Mouse (Mus musculus) layer of hippocampus, adult 2 months (tissue): ENCODE measurements around the gene Cog4. TPM values are rescaled to one million over a fixed set of nuclear protein-coding genes. Genes with fewer than 3 reads are reported as not detected.
"Not testable (repeated sequence)": the region's sequence is repeated elsewhere in the genome, so short reads cannot be mapped to it uniquely, and the experiment has no call there.

Source experiments
- DNase-seq, 2 experiments: peaks; one replicate each; pipeline ENCODE4 v3.0.0; 2022; ENCODE audit warnings: low spot score in 2 of 2
- H3K27ac ChIP-seq: fragments of 200-600 bp; 2 replicates; pipeline ENCODE4 v1.8.1; 2022
- H3K4me3 ChIP-seq: fragments of 200-600 bp; 2 replicates; pipeline ENCODE4 v1.8.1; 2022; ENCODE audit warnings: mild to moderate bottlenecking
- CTCF ChIP-seq: fragments of 200-600 bp; conservative IDR thresholded peaks from 2 replicates; pipeline ENCODE4 v1.8.1; 2022; ENCODE audit warnings: antibody characterized with exemption, mild to moderate bottlenecking, moderate library complexity
- total RNA-seq, 2 experiments: library from RNA; stranded (reverse); gene quantifications; 2 replicates each; pipeline ENCODE4 v1.2.3; 2021

Gene Cog4
- total RNA-seq, 2 experiments from 2014 or later: 61.4 to 64.0 TPM

DNA sequence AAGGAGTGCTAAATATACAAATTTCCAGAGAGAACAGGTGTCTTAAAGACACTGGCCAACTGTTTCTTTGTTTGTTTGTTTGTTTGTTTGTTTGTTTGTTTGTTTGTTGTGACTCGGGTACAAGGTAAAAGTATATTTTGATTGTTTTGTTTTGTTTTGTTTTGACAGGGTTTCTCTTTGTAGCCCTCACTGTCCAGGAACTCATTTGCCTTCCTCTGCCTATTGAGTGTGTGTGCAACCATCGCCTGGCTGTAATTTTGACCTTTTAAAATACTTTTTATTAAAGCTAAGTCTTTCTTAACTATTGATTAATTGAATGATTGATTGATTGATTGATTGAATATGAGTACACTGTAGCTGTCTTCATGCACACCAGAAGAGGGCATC lies 56.2 kb downstream of the Cog4 start:
- DNase-seq: no peak
- 0 out of 2 replicates have a peak overlapping the region, but pooled peaks have one; percentile 89 for H3K27ac ChIP-seq
- peak overlapping the region; percentile 74 for H3K4me3 ChIP-seq
- no peak for TF ChIP-seq CTCF

DNA sequence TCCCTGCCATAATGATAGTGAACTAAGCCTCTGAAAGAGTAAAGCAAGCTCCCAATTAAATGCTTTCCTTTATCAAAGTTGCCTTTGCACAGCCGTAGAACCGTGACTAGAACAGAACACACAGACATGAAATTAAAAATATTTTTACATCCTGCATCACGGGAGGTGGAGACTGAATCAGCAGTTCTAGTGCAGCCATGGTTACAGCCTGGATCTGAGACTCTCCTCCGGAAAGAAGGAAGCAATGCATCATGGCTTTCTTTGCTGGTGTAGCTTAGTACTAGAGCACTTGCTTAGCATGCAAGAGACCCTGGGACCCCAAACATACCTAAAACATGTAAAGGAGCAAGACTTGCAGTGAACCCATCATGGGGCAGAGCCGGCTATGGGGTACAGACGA lies 59.0 kb downstream of the Cog4 start:
- TF ChIP-seq CTCF: no peak
- DNase-seq: peak in 1 of 2 experiments; percentile 24
- Histone ChIP-seq H3K27ac (peak overlapping the region; percentile 82), H3K4me3 (no peak overlapping the region)

DNA sequence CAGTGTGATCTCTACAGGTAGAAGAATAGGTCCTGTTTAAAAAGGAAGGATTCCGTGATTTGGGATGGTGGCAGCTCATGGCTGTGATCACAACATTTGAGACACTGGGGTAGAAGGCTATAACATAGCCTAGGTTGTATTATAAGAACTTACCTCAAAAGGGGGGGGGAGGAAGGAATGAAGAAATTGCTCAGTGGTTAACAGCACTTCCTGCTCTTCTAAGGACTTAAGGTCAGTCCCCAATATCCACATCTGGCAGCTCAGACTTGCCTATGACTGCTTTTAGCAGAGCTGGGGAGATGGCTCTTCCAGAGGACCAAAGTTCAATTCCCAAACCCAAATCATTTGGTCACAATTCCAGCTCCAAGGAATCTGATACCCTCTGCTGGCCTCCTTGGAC lies 60.3 kb downstream of the Cog4 start:
- DNase-seq: no peak
- Histone ChIP-seq H3K4me3 (no peak overlapping the region), H3K27ac (no peak overlapping the region)
- TF ChIP-seq CTCF: no peak

DNA sequence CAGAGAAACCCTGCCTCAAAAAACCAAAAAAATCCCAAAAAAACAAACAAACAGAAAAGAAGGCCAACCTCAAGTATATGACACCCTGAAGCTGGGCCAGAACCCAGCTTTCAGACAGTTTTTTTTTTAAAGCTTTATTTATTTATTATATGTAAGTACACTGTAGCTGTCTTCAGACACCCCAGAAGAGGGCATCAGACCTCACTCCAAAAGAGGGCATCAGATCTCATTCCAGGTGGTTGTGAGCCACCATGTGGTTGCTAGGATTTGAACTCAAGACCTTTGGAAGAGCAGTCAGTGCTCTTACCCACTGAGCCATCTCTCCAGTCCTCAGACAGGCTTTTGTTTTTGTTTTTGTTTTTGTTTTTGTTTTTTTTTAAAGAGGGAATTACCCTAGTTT lies 63.5 kb downstream of the Cog4 start:
- H3K27ac ChIP-seq, DNase-seq, H3K4me3 ChIP-seq: not testable (repeated sequence)
- peak; percentile 57 for TF ChIP-seq CTCF

DNA sequence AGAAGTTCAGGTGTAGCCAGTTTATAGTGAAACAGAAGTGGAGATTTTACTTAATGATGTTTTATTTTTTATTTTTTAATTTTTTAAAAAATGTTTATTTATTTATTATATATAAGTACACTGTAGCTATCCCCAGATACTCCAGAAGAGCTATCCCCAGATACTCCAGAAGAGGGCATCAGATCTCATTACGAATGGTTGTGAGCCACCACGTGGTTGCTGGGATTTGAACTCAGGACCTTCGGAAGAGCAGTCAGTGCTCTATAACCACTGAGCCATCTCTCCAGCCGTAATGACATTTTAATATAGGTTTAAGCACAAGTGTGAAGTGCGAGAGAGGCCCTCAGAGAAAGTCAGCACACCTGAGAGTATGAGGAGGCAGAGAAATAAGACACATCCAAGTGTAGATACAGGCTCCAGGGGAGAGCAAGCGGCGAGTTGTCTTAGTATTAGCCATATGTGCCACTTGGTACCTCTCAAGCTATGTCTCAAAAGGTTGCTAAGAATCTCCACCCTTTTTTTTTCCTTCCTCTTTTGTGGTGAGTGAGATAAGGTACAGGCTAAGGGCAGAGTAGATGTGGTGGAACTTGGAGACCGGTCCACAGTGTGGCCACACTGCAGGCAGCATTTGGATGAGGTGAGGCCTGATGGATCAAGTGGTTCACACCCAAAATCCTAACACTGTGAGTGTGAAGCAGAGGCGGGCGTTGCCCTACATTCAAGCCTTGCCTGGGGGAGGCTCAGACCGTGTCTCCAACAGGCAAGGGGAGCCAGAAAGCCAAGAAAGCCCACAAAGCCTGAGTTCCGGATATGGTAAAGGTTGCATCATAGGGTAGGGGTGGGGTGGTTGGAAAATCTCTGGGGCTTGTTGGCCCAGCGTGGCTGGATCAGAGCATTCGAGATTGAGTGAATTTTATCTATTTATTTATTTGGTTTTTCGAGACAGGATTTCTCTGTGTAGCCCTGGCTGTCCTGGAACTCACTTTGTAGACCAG lies 65.5 kb downstream of the Cog4 start:
- Histone ChIP-seq H3K4me3 (no peak overlapping the region), H3K27ac (no peak overlapping the region)
- TF ChIP-seq CTCF: peak; percentile 53
- DNase-seq: no peak

DNA sequence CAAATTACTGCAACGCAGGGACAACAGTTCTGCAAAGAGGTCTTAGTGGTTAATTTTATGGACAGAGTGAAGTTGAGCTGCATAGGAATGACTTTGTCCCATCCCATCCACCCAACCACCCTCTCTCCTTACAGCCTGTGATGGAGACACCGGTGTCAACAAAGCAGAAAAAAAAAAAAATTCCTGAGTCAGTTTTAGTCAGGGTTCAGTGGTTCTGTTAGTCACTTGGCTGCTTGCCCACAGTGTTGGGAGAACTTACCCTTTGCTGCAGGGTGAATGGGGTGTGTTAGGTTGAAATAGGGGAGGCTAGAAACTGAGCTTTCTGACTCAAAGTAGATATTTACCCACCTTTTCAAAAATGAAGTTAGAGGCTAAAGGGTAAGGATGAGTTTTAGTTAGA lies 71.0 kb downstream of the Cog4 start:
- no peak for DNase-seq
- no peak for TF ChIP-seq CTCF
- H3K27ac ChIP-seq: no peak overlapping the region
- no peak overlapping the region for H3K4me3 ChIP-seq

DNA sequence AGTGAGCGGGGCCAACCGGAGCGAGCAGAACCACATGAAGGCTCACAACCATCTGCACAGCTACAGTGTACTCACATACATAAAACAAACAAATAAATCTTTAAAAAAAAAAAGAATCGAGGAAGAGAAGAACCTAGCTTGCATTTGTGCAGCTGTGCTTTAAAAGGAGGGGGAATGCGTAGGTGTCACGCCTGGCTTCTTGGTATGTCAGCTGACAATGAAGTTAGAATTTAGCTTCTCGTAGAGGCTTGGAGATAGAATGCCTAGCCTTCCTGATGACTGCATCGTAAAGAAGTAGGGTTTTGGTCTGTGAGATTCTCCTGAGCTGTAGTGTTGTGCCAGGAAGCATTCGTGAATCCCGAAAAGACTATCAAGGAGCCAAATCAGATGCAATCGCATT lies 71.6 kb downstream of the Cog4 start:
- no peak for DNase-seq
- no peak for TF ChIP-seq CTCF
- Histone ChIP-seq H3K4me3 (no peak overlapping the region), H3K27ac (no peak overlapping the region)

DNA sequence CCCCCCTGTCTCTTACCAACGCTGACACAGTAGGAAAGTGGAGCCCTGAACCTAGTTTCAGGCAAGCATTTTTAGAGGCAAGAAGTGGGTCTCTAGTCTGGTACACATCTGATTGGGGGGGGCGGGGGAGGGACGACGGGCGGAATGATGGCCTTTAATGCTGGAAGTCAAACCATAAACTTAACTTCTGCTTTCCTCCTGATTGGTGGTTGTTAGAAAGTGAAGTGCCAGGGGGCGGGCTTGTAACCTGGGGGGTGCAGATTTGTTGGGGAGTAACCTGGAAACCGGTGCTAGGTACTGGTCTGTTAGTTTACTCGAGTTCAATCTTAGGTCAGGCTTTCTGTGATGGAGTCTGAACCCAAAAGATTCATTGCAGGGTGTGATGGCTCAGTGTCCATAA lies 72.1 kb downstream of the Cog4 start:
- Histone ChIP-seq H3K4me3 (no peak overlapping the region), H3K27ac (no peak overlapping the region)
- TF ChIP-seq CTCF: no peak
- DNase-seq: no peak

DNA sequence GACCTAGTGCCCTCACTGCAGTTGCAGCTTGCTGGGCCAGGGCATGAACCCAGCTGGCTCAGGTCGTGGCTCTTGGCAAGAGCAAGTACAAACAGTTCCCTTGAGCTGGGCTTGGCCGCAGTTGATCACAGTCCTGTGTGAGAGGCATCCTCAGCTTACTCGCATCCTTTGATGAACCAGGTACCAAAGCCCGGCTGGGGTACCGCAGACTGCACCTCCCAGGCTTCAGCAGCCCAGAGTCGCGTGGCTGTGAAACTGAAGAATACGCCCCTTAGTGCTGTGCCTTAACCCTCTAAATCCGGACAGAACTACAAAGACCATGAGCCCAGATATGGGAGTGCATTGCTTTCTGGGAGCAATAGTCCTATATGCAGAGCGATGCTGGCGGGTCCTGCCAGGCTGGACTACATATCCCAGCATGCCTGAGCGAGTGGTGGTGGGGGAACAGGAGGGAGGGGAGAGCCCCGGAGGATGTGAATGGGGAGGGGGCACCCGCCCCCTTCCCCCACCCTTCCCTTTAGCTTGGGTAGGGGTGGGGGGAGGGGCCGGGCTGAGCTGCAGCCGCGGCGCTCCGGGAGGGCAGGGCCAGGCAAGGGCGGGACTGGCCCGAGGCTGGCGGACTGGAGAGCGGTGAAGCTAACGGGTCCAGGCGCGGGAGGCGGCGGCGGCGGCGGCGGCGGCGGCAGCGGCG lies 73.1 kb downstream of the Cog4 start, which contains the start of gene St3gal2:
Gene St3gal2, plus strand, starts transcription at position 582 of the 691 bp plus-strand sequence.
- Histone ChIP-seq H3K4me3 (peak within 1 kb of the TSS; percentile 95), H3K27ac (peak within 1 kb of the TSS; percentile 98)
- peak; percentile 89 to 97 for DNase-seq
- no peak for TF ChIP-seq CTCF

DNA sequence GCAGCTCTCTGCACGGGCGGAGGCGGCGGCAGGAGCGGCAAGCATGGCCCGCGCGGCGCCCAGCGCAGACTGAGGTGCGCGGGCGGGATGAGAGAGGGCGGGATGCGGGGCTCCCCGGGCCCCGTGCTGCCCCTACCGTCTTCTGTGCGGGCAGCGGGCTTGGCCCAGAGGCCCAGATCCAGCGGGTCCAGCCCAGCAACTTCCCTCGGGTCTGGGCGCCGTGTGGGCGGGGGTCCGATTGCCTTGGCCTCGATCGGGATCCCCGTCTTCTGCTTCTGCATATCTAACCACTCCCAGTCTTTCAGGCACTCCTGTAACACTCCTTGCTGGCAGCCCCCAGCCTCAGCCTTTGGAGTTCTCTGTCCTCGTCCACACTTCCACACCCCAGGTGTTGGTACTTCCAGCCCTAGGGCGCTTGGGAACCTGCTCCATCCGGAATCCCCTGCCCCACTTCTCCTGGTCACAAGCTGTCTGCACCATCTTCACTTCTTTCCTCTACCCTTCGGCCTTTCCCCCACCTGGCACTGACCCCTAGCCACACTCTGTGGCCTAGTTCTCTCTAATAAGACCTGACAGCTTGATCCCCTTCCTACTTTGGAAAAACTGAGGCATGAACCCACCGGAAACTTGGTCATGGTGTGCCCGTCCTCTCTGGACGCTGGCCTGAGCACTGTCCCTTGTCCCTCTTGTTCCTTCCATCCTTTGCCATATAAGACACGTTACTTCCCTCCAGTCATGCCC lies 73.8 kb downstream of the Cog4 start:
- DNase-seq: peak in 1 of 2 experiments; percentile 31
- TF ChIP-seq CTCF: peak; percentile 11; the same call in 1 of the 2 replicates
- Histone ChIP-seq H3K4me3 (peak overlapping the region; percentile 95), H3K27ac (peak overlapping the region; percentile 98)

DNA sequence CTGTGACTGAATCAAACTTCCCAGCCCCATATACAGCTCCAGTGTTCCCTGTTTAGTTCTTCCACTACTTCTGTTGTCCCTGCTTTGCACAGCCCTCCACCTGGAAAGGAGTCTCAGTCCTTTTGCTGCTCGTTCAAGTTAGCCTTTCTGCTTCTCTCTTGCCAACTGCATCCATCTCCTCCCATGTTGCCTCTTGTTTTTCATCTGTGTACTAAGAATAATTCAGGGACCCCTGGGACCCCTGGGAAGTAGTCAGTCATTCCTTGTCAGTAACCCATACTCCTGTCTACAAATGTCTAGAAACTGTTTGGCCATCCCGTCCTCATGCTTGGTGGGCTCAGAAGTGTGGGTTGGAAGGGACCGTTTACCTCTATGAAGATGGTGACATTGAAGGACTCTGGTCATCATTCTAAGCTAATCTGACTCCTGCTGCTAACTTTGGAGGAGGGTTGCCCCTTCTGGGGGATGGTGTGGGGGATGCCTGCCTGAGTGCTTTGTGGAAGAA lies 74.4 kb downstream of the Cog4 start:
- no peak for TF ChIP-seq CTCF
- Histone ChIP-seq H3K27ac (peak overlapping the region; percentile 98), H3K4me3 (peak overlapping the region; percentile 95)
- DNase-seq: no peak

DNA sequence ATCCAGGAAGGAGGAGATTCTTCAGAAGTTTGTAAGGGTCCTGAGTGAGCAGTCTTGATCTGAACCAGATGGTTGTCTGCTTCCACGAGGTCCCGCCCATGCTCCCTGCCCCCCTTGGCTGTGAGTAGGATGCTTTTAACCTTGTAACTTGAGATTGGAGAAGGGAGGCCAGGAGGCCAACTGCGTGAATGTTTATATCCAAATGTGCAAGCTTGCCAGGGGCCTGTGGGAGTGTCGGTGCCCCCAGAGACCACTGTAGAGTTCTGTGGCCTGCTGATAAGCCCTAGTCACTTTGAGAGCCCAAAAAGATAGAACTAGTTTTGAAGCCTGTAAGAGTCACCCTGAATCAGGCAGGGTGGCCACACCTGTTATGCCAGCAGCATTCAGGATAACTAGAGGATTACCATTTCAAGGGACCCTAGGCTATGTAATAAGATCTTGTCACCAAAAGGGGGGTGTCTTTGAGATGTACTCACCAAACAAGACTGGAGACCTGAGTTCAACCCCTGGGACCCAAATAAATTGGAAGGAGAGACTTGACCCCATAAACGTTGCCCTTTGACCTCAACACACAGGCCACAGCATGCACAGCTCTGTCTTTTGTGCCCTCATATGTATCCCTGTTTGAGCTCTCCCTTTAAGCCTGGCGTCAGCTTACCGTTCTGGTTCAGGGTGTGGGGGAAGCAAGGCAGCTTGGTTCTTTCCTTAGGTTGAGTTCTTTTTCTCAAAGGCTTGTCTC lies 75.3 kb downstream of the Cog4 start:
- no peak for TF ChIP-seq CTCF
- no peak for DNase-seq
- Histone ChIP-seq H3K4me3 (peak overlapping the region; percentile 95), H3K27ac (0 out of 2 replicates have a peak overlapping the region, but pooled peaks have one; percentile 98)
